Mouse (Mus musculus): Measurements from ENCODE around the gene C2cd5. TPM values are rescaled to one million over a fixed set of nuclear protein-coding genes. Genes with fewer than 3 reads are reported as not detected.

C2cd5 gene
- polyA plus RNA-seq, 1 experiment from 2014 or later = 19.8 TPM

DNA sequence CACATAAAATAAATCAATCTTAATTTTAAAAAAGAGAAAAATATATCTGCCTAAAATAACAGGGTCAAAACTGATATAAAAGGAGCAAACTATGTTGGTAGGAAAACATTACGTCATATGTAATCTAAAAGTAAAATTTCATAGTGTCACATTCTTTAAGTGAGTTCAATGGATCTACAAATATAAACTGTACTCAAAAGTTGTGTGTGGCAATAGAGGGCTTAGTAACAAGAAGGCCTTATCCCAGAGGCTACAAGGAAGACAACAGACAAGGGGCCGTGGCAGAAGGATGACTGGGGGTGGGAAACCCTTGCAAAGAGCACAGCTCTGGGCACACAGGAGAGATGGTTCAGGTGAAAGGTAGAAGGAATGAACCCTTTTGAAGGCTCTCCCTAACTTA is 50.8 kb downstream of the C2cd5 start:
- no peaks in the 10 kb centered on the region; the same call in 1 of the 2 replicates for H3K9me3 ChIP-seq (ENCODE audit: control insufficient read depth, low read length)
- no peak overlapping the region for H3K4me3 ChIP-seq (ENCODE audit: low read length)
- H3K4me1 ChIP-seq (ENCODE audit: control insufficient read depth, insufficient read depth, low read length) = no peaks in the 10 kb centered on the region
- H3K27me3 ChIP-seq (replicated peaks; ENCODE audit: control insufficient read depth, insufficient read depth, low read length) = no peaks in the 10 kb centered on the region
- no peak overlapping the region for H3K4me2 ChIP-seq (ENCODE audit: low read depth, low read length)
- H3K9ac ChIP-seq (ENCODE audit: low read depth, low read length) = no peak overlapping the region
- H3K27ac ChIP-seq (ENCODE audit: low read length) = no peak overlapping the region
- H3K36me3 ChIP-seq (ENCODE audit: control insufficient read depth, insufficient read depth, low read length) = peaks cover 2% of the 10 kb centered on the region; the same call in 1 of the 2 replicates
- no peak for ATAC-seq
- WGBS = 92% methylated on average over 2 of the region's 2 CpGs

DNA sequence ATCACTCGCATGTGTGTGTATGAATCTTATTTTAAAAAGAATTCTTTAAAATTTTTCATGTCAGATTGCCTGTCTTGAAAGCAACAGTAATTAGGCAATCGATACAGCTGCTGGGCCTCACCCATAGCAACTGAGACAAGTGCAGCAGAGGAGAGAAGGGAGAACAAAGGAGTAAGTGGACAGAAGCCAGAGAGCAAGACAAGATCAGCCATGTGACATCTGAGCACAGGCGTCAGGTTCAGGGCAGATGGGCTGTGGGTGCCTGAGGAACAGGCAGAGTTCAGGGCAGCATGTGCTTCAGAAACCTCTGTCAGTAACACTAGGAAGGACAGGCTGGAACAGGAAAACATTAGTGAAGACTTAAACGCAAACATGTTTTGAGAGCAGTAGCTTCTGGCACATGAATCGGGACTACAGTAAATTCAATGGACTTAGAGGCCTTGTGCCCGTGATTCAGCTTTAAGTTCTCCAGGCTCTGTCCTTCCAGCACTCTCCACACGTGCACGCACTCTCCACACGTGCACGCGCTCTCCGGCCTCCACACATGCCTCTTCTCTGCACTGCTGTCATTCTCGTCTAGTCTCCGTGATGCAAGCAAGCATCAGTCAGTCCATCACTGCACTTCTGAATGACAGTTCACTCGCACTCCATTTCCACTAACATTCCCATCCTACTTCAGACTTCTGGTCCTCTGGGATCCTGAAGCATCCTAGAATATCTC is 52.2 kb downstream of the C2cd5 start:
- Histone ChIP-seq H3K36me3 (ENCODE audit: control insufficient read depth, insufficient read depth, low read length) (peaks cover 2% of the 10 kb centered on the region; the same call in 1 of the 2 replicates), H3K4me3 (ENCODE audit: low read length) (no peak overlapping the region), H3K9me3 (ENCODE audit: control insufficient read depth, low read length) (no peaks in the 10 kb centered on the region; the same call in 1 of the 2 replicates), H3K4me2 (ENCODE audit: low read depth, low read length) (no peak overlapping the region), H3K27ac (ENCODE audit: low read length) (no peak overlapping the region), H3K4me1 (ENCODE audit: control insufficient read depth, insufficient read depth, low read length) (no peaks in the 10 kb centered on the region), H3K9ac (ENCODE audit: low read depth, low read length) (no peak overlapping the region), H3K27me3 (replicated peaks; ENCODE audit: control insufficient read depth, insufficient read depth, low read length) (no peaks in the 10 kb centered on the region)
- no peak for ATAC-seq
- WGBS = 89% methylated on average over 15 of the region's 15 CpGs

DNA sequence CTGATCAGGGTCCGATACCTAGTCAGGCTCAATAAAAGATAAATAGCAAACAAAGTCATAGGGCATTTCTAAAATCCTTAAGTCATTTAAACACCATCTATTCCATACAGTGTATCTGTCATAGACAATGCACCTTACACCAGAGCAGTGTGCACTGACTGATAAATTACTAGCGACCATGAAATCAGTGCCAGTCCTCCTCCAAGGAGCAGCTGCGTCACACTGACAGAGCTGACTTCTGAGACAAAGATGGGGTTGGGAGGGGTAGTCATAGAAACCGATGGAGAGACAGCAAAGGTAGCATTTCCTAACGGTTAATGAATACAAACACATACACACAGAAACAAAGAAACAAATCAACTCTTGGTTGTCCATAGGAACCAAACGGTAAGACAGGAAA is 58.4 kb downstream of the C2cd5 start:
- ATAC-seq = no peak
- 81% methylated on average over 6 of the region's 6 CpGs for whole genome bisulfite sequencing

DNA sequence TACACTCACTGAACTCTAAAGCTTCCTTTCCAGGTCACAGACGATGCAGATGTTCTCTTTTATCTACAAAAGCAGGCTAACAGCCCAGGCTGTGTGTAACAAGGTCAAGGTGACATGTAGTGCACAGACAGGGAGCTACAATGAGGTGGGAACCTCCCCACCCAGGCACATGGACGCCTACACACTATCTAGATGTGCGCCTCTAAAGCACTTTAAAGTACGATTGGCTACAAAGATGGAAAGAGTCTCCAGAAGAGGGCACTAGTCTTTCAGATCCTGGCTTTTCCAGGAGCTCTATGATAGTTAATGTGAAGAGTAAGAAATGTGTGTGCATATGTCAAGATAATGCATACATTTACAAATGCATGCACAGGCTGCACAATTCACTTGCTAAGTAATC is 64.7 kb downstream of the C2cd5 start:
- no peak overlapping the region for H3K4me3 ChIP-seq (ENCODE audit: low read length)
- no peak overlapping the region for H3K9ac ChIP-seq (ENCODE audit: low read depth, low read length)
- no peak overlapping the region for H3K27ac ChIP-seq (ENCODE audit: low read length)
- H3K4me2 ChIP-seq (ENCODE audit: low read depth, low read length) = no peak overlapping the region
- no peaks in the 10 kb centered on the region for H3K9me3 ChIP-seq (ENCODE audit: control insufficient read depth, low read length)
- peaks cover 11% of the 10 kb centered on the region; the same call in 1 of the 2 replicates for H3K36me3 ChIP-seq (ENCODE audit: control insufficient read depth, insufficient read depth, low read length)
- H3K4me1 ChIP-seq (ENCODE audit: control insufficient read depth, insufficient read depth, low read length) = no peaks in the 10 kb centered on the region
- no peaks in the 10 kb centered on the region for H3K27me3 ChIP-seq (replicated peaks; ENCODE audit: control insufficient read depth, insufficient read depth, low read length)
- 0 out of 2 replicates have a peak, but pooled peaks have one; percentile 31 for ATAC-seq
- 58% methylated on average over 4 of the region's 4 CpGs for WGBS

More for the DNA sequence above, 58.4 kb downstream of the C2cd5 start:
- Histone ChIP-seq H3K4me3 (ENCODE audit: low read length) (no peak overlapping the region), H3K36me3 (ENCODE audit: control insufficient read depth, insufficient read depth, low read length) (0 out of 2 replicates have a peak, but pooled peaks cover 5% of the 10 kb centered on the region), H3K27me3 (replicated peaks; ENCODE audit: control insufficient read depth, insufficient read depth, low read length) (no peaks in the 10 kb centered on the region), H3K4me2 (ENCODE audit: low read depth, low read length) (no peak overlapping the region), H3K9me3 (ENCODE audit: control insufficient read depth, low read length) (no peaks in the 10 kb centered on the region), H3K9ac (ENCODE audit: low read depth, low read length) (no peak overlapping the region), H3K4me1 (ENCODE audit: control insufficient read depth, insufficient read depth, low read length) (no peaks in the 10 kb centered on the region), H3K27ac (ENCODE audit: low read length) (no peak overlapping the region)

DNA sequence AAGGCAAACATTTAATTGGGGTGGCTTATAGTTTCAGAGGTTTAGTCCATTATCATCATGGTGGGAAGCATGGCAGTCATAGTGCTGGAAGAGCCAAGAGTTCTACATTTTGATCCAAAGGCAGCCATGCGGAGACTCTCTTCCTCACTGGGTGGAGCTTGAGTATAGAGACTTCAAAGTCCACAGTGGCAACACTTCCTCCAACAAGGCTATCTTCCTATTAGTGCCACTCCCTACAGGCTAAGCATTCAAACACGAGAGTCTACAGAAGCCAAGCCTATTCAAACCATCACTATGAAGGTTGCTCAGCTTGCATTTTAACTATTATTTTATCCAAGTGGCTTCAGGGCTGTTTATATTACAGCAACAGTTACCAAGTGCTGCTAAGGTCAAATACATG is 65.4 kb downstream of the C2cd5 start:
- H3K9ac ChIP-seq (ENCODE audit: low read depth, low read length) = no peak overlapping the region
- peak; percentile 89 for ATAC-seq
- no peaks in the 10 kb centered on the region for H3K27me3 ChIP-seq (replicated peaks; ENCODE audit: control insufficient read depth, insufficient read depth, low read length)
- no peaks in the 10 kb centered on the region for H3K4me1 ChIP-seq (ENCODE audit: control insufficient read depth, insufficient read depth, low read length)
- H3K4me2 ChIP-seq (ENCODE audit: low read depth, low read length) = no peak overlapping the region
- no peak overlapping the region for H3K27ac ChIP-seq (ENCODE audit: low read length)
- no peak overlapping the region for H3K4me3 ChIP-seq (ENCODE audit: low read length)
- peaks cover 11% of the 10 kb centered on the region; the same call in 1 of the 2 replicates for H3K36me3 ChIP-seq (ENCODE audit: control insufficient read depth, insufficient read depth, low read length)
- no peaks in the 10 kb centered on the region for H3K9me3 ChIP-seq (ENCODE audit: control insufficient read depth, low read length)
- 68% methylated on average over 2 of the region's 2 CpGs for WGBS

DNA sequence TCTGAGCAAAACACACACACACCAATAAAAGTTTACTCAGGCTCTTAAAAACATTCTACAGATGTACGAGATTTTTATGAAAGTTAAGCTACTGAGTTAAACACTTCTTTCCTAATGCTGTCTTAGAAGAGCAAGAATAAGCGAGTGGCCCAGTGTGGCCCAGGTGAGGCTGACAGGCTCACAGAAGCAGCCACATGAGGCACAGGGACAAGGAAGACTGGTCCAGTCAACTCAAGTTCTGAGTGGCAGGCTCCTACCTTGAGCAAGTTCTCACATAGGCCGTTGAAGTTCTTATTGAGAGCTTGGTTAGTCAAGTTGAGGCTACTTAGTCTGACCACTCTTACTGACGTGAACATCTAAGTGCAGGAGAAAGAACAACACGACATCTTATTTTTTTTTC is 69.4 kb downstream of the C2cd5 start:
- 91% methylated on average over 5 of the region's 5 CpGs for WGBS
- Histone ChIP-seq H3K36me3 (ENCODE audit: control insufficient read depth, insufficient read depth, low read length) (peaks cover 6% of the 10 kb centered on the region; the same call in 1 of the 2 replicates), H3K27me3 (replicated peaks; ENCODE audit: control insufficient read depth, insufficient read depth, low read length) (no peaks in the 10 kb centered on the region), H3K4me3 (ENCODE audit: low read length) (no peak overlapping the region), H3K4me2 (ENCODE audit: low read depth, low read length) (no peak overlapping the region), H3K9me3 (ENCODE audit: control insufficient read depth, low read length) (no peaks in the 10 kb centered on the region), H3K27ac (ENCODE audit: low read length) (no peak overlapping the region), H3K9ac (ENCODE audit: low read depth, low read length) (no peak overlapping the region), H3K4me1 (ENCODE audit: control insufficient read depth, insufficient read depth, low read length) (peaks cover 4% of the 10 kb centered on the region)
- no peak for ATAC-seq

DNA sequence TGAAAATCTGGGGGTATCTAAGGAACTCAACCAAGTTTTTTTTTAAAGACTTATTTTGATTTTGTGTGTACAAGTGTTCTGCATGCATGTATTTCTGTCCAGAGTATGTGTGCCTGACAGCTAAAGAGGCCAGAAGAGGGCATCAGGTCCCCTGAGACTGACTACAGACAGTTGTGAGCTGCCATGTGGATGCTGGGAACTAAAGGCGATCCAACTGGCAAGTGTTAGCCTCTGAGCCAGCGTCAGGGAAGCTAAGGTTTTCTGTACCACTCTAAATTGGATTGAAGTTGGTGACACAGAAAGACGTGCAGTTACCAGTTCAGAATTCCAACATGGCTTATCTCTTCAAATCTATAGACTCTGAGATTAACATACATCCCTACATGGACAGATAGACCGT is 72.0 kb downstream of the C2cd5 start:
- peak overlapping the region; percentile 33; the same call in 1 of the 2 replicates for H3K27ac ChIP-seq (ENCODE audit: low read length)
- no peaks in the 10 kb centered on the region for H3K9me3 ChIP-seq (ENCODE audit: control insufficient read depth, low read length)
- no peak for ATAC-seq
- H3K36me3 ChIP-seq (ENCODE audit: control insufficient read depth, insufficient read depth, low read length) = peaks cover 6% of the 10 kb centered on the region; the same call in 1 of the 2 replicates
- no peak overlapping the region for H3K4me3 ChIP-seq (ENCODE audit: low read length)
- H3K4me1 ChIP-seq (ENCODE audit: control insufficient read depth, insufficient read depth, low read length) = peaks cover 4% of the 10 kb centered on the region
- no peak overlapping the region for H3K4me2 ChIP-seq (ENCODE audit: low read depth, low read length)
- WGBS = 78% methylated on average over 4 of the region's 4 CpGs
- H3K9ac ChIP-seq (ENCODE audit: low read depth, low read length) = no peak overlapping the region
- H3K27me3 ChIP-seq (replicated peaks; ENCODE audit: control insufficient read depth, insufficient read depth, low read length) = no peaks in the 10 kb centered on the region

DNA sequence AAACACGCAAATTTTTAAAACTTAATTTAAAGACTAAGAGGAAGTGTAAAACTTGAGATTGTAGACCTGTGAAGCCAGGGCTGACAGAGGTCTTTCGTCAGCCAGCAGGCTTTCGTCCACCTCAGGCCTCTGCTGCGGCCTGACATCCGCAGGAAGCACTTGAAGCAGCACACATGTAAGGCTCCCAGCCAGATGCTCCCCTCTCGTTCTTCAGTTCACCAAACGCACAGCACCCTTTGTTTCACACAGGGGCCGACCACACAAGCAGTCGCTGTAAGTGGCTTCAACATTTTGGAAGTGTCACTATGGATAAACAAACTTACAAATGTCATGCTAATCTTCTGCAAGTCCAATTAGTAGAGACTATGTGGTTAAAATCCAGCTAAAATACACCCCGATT is 72.5 kb downstream of the C2cd5 start:
- H3K9ac ChIP-seq (ENCODE audit: low read depth, low read length) = no peak overlapping the region
- H3K9me3 ChIP-seq (ENCODE audit: control insufficient read depth, low read length) = no peaks in the 10 kb centered on the region
- H3K36me3 ChIP-seq (ENCODE audit: control insufficient read depth, insufficient read depth, low read length) = peaks cover under 1% of the 10 kb centered on the region; the same call in 1 of the 2 replicates
- peak; percentile 50 for ATAC-seq
- H3K4me2 ChIP-seq (ENCODE audit: low read depth, low read length) = no peak overlapping the region
- peak overlapping the region; percentile 33; the same call in 1 of the 2 replicates for H3K27ac ChIP-seq (ENCODE audit: low read length)
- no peaks in the 10 kb centered on the region for H3K27me3 ChIP-seq (replicated peaks; ENCODE audit: control insufficient read depth, insufficient read depth, low read length)
- peaks cover 4% of the 10 kb centered on the region for H3K4me1 ChIP-seq (ENCODE audit: control insufficient read depth, insufficient read depth, low read length)
- H3K4me3 ChIP-seq (ENCODE audit: low read length) = no peak overlapping the region
- WGBS = 56% methylated on average over 10 of the region's 10 CpGs

DNA sequence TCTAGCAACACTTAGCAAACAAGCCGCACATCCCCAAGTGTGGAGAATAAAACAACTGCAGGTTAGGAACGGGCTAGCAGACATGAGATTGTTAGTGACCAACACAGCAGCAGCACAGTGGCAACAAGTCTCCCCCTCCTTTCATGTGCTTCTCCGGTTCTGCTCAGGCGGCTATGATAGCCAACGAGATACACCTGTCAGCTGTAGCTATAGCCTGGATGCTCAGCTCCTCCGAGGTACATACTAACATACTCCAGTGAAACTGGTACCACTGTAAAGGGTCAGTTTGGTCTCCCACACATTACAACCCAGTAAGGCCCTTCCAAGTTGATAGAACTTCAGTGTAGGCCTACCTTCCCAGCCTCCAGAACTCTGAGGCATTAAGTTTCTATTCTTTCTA is 76.2 kb downstream of the C2cd5 start:
- H3K9ac ChIP-seq (ENCODE audit: low read depth, low read length) = no peak overlapping the region
- no peak overlapping the region for H3K4me3 ChIP-seq (ENCODE audit: low read length)
- H3K4me2 ChIP-seq (ENCODE audit: low read depth, low read length) = no peak overlapping the region
- H3K36me3 ChIP-seq (ENCODE audit: control insufficient read depth, insufficient read depth, low read length) = no peaks in the 10 kb centered on the region
- ATAC-seq = no peak
- no peaks in the 10 kb centered on the region for H3K9me3 ChIP-seq (ENCODE audit: control insufficient read depth, low read length)
- no peak overlapping the region for H3K27ac ChIP-seq (ENCODE audit: low read length)
- H3K27me3 ChIP-seq (replicated peaks; ENCODE audit: control insufficient read depth, insufficient read depth, low read length) = no peaks in the 10 kb centered on the region
- H3K4me1 ChIP-seq (ENCODE audit: control insufficient read depth, insufficient read depth, low read length) = peaks cover 4% of the 10 kb centered on the region
- WGBS = 81% methylated on average over 6 of the region's 6 CpGs

Measured in intestine, embryonic 16.5 days (tissue).